Comparison of ENCODE assay signal across 8 mouse cellular contexts in genomic region chr2:146330772-146331281, GRCm38 (mm10).
A peak's percentile ranks its signal among the peaks of the same experiment; 100 is the strongest.
DNase-seq lines count a peak whose midpoint lies in the region; ATAC-seq and TF ChIP-seq lines count a peak whose summit lies in the region.

No protein-coding gene starts in this region.

- no peak for TF ChIP-seq CTCF in midbrain, postnatal 0 days (IDR thresholded peaks at IDR 0.05)

- 0 out of 2 replicates have a peak, but pooled peaks cover 2% of the 10 kb centered on the region for H3K36me3 ChIP-seq in midbrain, postnatal 0 days (ENCODE audit: insufficient read depth, low read length)
- peaks cover 12% of the 10 kb centered on the region for H3K36me3 ChIP-seq in liver, embryonic 12.5 days

- H3K9me3 ChIP-seq in midbrain, postnatal 0 days (ENCODE audit: low read length) = no peaks in the 10 kb centered on the region
- H3K9me3 ChIP-seq in liver, embryonic 12.5 days (replicated peaks) = no peaks in the 10 kb centered on the region

- no peak overlapping the region for H3K4me2 ChIP-seq in midbrain, postnatal 0 days (ENCODE audit: low read depth, low read length, poor library complexity, severe bottlenecking)
- no peak overlapping the region for H3K4me2 ChIP-seq in liver, embryonic 12.5 days

- DNase-seq in adrenal gland, postnatal 25 days = peak; percentile 7
- DNase-seq in adrenal gland, postnatal 4 days (ENCODE audit: low spot score in 2 of 2) = no peak
- peak; percentile 79 for DNase-seq in cerebellum, adult 9-11 months
- DNase-seq in frontal cortex, postnatal 10 days (ENCODE audit: low spot score in 2 of 2) = peak; percentile 55 to 68
- DNase-seq in layer of hippocampus, adult 9-11 months = peak; percentile 68
- DNase-seq in midbrain, postnatal 0 days (ENCODE audit: low spot score) = peak; percentile 95
- DNase-seq in thymus, postnatal 4 days = no peak

- peak; percentile 90 for ATAC-seq in midbrain, postnatal 0 days (ENCODE audit: low FRiP score)
- no peak for ATAC-seq in liver, embryonic 12.5 days

- H3K4me1 ChIP-seq in midbrain, postnatal 0 days (ENCODE audit: insufficient read depth, low read length) = peaks cover 3% of the 10 kb centered on the region; the same call in 1 of the 2 replicates
- H3K4me1 ChIP-seq in liver, embryonic 12.5 days = no peaks in the 10 kb centered on the region

- H3K4me3 ChIP-seq in midbrain, postnatal 0 days (ENCODE audit: low read depth, low read length) = no peak overlapping the region
- no peak overlapping the region for H3K4me3 ChIP-seq in liver, embryonic 12.5 days

- 14% methylated on average over 8 of the region's 8 CpGs for WGBS in midbrain, postnatal 0 days
- WGBS in liver, embryonic 12.5 days (ENCODE audit: insufficient replicate concordance) = 63% methylated on average over 8 of the region's 8 CpGs

- H3K27ac ChIP-seq in midbrain, postnatal 0 days (ENCODE audit: low read depth, low read length) = no peak overlapping the region
- H3K27ac ChIP-seq in liver, embryonic 12.5 days = no peak overlapping the region

- H3K9ac ChIP-seq in midbrain, postnatal 0 days (replicated peaks; ENCODE audit: low read length, poor library complexity, severe bottlenecking) = no peak overlapping the region
- no peak overlapping the region for H3K9ac ChIP-seq in liver, embryonic 12.5 days

- H3K27me3 ChIP-seq in midbrain, postnatal 0 days (ENCODE audit: insufficient read depth, low read length) = no peaks in the 10 kb centered on the region
- no peaks in the 10 kb centered on the region for H3K27me3 ChIP-seq in liver, embryonic 12.5 days (replicated peaks)

Comparison
In these comparisons a context has a peak if more than half of its experiments do, and no peak if none do; other contexts are left out.
1. DNase-seq: peak in adrenal gland, postnatal 25 days (single experiment), cerebellum, adult 9-11 months (single experiment), frontal cortex, postnatal 10 days (2 of 2), layer of hippocampus, adult 9-11 months (single experiment) and midbrain, postnatal 0 days (single experiment); none in adrenal gland, postnatal 4 days (0 of 2) and thymus, postnatal 4 days (single experiment).